Mouse (Mus musculus) lung, adult 18-20 months (tissue): ENCODE measurements around the gene Csf2rb.
"Not testable (repeated sequence)": the region's sequence is repeated elsewhere in the genome, so short reads cannot be mapped to it uniquely, and the experiment has no call there.

ENCODE experiments used
- DNase-seq, 2 experiments: peaks; one replicate each; pipeline ENCODE4 v3.0.0; 2022; ENCODE audit warnings: mixed read lengths in 2 of 2

Gene Csf2rb

GRCm38 (mm10) chr15:78327753-78328341 is 2.3 kb downstream of the Csf2rb start:
- not testable (repeated sequence) for DNase-seq

DNA sequence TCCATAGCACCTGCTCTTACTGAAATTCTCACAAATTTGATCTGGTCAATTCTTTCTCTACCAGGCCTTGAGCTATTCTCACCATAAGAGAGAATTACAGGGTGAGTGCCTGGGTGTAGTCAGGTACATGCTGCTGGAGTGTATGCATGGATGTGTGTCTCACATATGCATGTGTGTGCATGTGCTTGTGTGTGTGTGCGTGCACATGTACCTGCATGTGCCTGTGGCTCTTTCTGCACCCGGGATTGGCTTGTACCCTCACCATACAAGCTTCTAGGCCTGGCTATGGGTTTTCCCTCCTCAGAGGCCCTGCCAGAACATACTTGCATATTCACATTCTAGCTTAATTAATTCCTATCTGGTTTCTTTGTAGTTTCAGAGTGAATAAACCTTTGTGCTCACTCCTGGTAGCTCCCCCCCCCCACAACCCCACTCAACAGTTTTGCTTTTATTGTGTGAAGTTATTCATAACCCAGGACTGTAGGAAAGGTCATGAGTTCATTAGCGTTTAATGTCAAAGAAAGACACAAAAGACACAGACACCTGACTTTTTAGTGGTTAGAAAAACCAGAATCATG is 3.1 kb downstream of the Csf2rb start:
- DNase-seq, result no peak

DNA sequence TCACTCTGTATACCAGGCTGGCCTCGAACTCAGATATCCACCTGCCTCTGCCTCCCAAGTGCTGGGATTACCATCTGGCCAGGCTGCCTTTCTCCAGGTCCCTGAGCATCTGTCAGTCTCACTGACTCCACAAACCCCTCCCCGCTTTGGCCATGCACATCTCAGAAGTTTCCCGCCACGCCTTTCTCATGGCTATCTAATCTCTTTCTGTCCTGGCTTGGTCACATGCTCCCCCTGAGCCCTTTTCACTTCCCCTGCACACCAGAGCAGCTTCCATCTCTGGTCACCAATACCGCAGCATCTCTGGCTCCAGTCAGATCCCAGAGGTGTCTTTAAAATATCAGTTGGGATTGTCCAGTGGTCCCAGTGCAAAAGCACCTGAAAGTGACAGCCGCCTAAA is 4.4 kb downstream of the Csf2rb start:
- DNase-seq, result peak; percentile 14 to 15

DNA sequence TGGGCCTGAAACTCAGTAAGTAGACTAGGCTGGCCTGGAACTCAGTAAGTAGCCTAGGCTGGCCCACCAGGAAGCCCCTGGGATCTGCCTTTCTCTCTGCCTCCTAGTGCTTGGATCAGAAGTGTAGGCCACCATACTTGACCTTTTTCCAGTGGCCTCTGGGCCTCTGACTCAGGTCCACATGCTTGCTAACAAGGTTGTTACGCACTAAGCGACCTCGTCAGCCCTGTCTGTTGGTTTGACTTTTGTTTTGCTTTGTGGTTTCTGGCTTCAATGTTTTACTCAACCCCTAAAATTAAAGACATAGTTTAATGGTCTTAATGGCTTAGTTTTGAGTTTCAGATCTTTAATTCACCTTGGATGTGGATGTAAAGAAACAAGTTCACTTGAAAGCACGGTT is 5.2 kb downstream of the Csf2rb start:
- DNase-seq, result no peak

DNA sequence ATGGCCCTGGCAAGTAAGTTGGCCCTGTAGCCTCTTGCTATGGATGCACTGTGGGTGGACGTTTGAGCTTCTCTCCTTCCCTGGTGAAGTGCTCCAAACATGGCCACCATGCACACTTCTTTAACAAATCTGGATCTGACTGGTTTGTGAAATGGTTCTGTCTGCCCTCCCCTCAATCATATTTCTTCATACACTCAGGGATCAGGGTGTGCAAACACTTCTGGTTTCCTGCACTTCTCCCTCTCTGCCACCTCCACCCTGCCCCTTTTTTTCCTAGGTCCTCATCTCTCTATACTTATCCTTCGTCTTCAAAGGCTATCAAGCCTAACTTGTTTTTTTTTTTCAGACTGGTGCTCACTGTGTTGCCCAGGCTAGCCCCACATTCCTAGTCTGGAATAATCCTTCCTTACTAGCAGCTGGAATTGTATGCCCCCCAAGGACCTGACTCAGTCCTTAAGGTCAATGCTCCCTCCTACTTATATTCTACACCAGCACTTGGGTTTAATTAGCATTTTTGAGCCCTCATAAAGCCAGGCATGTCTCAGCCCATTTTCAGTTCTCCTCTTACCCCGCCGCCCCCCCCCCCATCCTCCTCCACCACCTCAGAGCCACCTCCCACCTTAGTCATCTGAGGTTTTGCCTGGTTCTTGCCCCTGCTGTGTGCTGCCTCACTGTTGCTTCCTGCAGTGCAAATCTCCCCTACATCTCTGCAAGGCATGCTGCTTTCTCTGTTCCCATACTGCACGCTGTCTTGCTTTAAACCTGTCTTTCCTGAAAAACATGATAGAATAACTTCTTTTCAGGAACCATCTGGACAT is 6.2 kb downstream of the Csf2rb start:
- DNase-seq, result peak in 1 of 2 experiments; percentile 27

- DNase-seq, result no peak
Measured at GRCm38 (mm10) chr15:78332981-78333380, 7.4 kb downstream of the Csf2rb start.

DNA sequence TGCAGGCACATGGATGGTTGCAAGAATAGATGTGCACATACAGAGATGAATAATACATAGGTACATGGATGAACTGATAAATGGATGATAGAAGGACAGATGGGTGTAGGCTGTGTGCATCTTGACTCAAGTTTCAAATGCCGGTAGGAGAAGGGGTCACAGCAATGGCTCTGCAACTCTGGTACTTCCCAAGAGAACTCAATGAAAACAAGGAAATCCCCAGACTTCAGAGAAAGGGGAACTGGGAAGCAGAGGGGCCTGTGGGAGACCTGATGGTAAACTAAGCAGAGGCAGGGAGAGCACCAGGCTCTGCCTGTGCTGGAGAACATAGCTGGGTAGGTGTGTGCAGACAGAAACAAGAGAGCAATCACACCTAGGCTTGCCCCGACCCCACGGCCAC is 8.8 kb downstream of the Csf2rb start:
- DNase-seq, result no peak

- DNase-seq, result peak; percentile 39 to 43
Measured at GRCm38 (mm10) chr15:78339627-78340423, 14.3 kb downstream of the Csf2rb start.

DNA sequence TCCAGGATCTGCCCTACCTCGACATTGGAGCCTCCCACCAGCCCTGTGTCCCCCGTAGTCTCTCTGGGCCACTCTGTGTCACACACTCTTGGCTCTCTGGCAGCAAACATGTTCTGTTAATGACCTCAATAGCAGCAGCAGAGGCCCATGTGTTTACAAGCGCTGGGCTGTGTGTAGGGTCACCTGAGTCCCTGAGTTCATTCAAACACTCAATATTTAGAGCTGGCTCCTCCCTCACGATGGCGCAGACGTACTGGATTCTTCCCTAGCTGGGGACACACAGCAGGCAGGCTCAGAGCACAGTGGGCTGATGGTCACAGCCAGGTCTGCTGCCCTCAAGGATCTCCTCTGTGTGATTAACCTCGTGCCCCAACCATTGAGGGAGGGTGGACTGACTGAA is 15.4 kb downstream of the Csf2rb start:
- not testable (repeated sequence) for DNase-seq

DNA sequence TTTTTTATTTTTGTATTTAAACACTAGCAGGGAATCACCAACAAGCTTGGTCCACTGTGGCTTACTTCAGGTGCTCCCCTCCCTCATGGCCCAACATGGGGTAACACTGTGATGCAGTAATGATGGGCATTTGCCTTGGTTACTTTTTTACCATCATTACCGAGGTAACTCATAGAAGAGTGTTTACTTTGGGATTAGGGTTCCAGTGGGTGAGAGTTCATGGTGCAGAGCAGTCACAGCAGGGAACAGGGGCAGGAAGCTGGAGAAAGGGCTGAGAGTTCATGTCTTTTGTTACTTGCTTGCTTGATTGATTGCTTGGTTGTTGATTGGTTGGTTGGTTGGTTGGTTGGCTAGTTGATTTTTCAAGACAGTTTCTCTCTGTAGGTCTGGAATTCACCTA is 18.1 kb downstream of the Csf2rb start:
- no peak for DNase-seq

DNA sequence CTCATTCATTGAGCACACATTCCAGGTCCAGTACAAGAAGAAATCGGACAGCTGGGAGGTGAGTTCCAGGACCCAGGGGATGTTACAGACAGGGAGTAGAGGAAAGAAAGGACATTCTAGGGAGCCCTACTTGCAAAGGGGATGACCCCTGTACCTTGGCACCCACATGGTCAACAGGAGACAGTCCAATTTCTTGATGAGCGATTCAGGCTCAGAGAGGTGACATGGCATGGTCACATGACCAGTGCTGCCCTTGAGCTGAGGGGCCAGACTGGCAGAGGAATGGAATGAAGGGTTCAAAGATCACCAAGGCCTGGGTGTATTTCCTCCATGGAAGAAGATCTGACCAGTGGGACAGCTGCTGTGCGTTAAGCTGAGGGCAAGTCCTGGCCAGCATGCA is 19.0 kb downstream of the Csf2rb start:
- no peak for DNase-seq

- no peak for DNase-seq
Measured at GRCm38 (mm10) chr15:78351586-78352165, 26.1 kb downstream of the Csf2rb start.

GRCm38 (mm10) chr15:78354958-78355357 is 29.4 kb downstream of the Csf2rb start:
- peak; percentile 55 to 68 for DNase-seq

DNA sequence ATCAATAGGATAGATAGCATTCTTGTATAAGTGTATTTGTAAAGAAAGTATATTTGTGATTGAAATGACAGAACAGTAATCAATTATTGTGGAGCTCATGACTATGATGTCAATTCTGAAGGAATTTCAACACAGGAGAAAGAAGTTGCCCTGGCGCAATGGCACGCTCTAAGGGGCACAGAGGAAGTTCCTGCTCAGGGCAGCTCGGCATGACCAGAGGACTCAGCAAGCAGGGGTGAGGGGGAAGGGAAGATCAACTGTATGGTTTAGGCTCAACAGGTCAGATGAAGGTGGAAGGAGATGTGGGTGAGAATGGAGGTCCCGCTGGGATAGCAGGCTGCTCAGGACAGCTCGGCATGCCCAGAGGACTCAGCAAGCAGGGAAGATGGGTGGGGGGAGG is 30.0 kb downstream of the Csf2rb start:
- DNase-seq, result no peak

DNA sequence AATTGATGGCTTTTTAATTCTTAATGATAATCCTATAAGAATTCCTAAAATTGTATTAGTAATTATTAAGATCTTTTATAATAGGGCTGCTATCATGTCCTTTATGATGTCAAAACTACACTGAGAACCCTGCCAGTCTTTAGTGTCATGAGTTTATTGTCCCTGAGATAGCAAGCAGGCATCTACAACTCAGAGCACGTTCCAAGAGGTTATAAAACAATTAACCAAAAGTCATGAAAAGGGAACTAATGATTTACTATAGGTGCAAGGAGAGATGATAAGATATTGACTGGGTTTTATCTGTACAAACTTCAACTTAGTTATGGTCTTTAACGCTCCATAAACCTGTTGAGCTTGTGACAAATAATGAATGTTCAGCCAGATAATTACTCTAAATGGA is 40.4 kb downstream of the Csf2rb start:
- no peak for DNase-seq

DNA sequence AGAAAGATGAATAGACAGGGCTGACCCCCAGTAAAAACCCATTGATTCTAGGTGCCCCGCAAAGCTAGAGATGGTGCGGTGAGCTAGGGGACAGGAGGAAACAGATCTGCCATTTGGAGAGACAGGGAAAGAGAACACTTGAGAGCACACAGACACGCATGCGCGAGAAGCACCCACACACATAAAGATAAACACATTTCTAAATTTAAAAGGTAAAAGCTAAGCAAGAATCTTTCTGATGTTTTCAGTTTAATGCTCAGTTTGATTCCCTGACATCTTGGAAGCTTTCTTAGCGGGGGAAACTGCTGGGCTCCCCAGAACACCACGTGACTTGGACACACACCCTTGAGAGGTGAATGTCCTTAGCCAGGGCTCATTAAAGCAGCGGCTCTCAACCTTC is 41.3 kb downstream of the Csf2rb start:
- DNase-seq, result no peak

DNA sequence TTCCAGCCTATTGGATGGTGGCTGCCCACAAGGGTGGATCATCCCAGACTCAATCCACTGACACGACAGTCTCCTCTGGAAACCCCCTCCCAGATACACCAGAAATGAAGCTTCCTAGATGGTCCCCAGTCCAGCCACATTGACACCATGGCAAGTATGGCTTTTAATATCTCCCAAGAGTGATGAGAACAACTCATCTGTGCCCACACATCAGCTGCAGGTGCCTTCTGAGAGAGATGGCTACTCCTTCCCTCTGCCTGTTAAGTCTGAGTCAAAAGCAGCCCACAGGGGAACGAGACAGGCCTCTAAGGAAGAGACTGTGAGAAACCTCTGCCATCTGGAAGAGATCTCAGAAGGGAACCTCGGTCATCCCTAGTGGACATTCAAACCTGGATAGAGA is 42.3 kb downstream of the Csf2rb start:
- no peak for DNase-seq

- peak; percentile 59 to 70 for DNase-seq
Measured at GRCm38 (mm10) chr15:78368926-78369346, 43.4 kb downstream of the Csf2rb start.

DNA sequence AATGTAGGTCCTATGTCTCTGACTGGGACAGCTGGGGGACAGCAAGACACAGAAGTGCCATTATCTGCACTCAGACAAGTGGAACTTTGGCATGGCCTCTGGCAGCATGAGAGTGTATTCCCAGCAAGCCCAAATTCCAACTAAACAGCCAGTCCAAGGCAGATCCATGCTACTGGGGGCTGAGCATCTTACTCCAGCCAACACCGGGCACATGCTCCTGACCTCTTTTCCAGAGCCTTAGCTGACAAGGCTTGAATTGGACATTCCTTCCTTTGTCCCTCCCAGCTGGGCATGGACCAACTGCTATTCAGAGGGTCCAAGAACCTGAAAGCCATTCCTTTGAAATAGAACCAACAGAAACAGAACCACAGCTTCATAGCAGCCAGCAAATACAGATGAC is 44.1 kb downstream of the Csf2rb start:
- DNase-seq, result no peak

DNA sequence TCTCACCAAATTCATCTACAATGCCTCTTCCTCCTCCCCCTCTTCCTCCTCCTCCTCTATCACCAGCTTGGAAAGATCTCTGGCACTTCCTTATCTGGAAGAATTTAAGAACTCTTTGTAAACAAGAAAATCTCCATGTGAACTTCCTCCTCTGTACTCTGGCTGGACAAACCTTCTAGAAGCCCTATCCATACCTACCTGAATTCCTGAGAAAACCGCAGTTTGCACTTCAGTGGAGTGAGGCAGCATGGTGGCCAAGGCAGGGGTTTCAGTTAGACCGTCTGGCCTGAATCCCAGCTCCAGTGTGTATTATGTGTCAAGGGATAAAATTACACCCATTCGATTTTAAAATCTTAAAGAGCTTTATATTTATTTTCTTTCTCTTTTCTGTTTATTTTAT is 47.2 kb downstream of the Csf2rb start:
- peak; percentile 76 to 82 for DNase-seq

DNA sequence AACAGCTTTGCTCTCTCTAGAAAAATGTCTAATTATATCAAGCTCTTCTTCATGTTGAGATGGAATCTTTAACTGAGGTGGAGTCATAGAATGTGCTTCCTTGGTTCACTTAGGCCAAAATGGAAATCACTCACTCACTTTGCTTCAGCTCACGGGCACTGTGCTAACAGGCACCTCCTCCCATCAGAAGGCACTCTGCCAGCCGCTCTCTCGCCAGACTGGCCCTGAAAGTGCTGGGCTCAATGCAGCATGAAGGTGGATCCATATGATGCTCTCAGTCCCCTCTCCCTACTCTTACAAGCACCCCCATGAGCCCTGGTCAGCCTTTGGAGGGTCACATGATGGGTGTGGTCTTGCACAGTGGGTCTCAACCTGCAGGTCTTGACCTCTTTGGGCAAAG is 48.7 kb downstream of the Csf2rb start:
- DNase-seq, result peak; percentile 56 to 59

DNA sequence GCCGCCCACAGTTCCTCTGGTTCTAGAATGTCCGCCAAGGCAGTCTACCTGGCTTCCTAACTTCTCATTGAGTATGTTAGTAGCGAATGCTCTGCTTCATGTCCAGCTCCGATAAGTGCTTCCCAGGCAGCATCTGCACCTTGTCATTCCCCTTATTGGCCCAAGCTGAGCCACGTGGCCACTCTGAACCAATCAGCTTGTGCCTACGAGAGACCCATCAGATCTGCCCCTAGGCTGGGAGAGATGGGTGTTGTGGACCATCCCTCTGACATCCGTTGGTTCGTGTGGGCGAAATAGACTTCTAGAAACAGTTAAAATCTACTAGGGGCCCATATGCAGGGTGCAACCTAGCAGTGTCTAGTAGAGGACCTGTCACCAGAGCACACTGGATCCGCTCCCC is 52.3 kb downstream of the Csf2rb start:
- DNase-seq, result no peak

DNA sequence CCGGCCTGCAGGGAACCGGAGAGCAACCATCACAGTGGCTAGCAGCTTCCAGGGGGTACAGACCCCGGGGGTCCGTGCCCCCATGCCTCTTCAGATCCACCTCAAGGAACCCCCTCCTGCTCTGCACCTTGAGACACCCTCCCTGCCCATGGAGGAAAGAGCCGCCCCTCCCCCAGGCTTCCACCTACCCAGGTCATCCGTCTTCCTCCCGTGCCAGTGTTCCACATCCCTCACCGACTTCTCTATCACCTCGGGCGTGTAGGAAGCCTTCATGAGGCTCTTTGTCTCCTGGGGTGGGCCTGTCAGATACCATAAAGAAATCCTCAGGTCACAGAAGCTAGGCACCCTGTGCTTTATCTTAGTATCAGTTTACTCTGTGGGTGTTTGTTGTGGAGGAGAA is 53.0 kb downstream of the Csf2rb start:
- DNase-seq, result no peak
